Mouse (Mus musculus): ENCODE measurements around the gene 4930402H24Rik.

The 4930402H24Rik gene

GRCm38 (mm10) chr2:130728906-130729585 lies 177.2 kb downstream of the 4930402H24Rik start:
- DNase-seq = peak; percentile 22

- no peak for DNase-seq
Measured at GRCm38 (mm10) chr2:130727752-130728151, 178.5 kb downstream of the 4930402H24Rik start.

- no peak for DNase-seq
Measured at GRCm38 (mm10) chr2:130724369-130724768, 181.8 kb downstream of the 4930402H24Rik start.

- DNase-seq = peak; percentile 30
Measured at GRCm38 (mm10) chr2:130717951-130718350, 188.3 kb downstream of the 4930402H24Rik start.

GRCm38 (mm10) chr2:130707057-130707456 lies 199.1 kb downstream of the 4930402H24Rik start:
- no peak for DNase-seq

- DNase-seq = no peak
Measured at GRCm38 (mm10) chr2:130706602-130707001, 199.6 kb downstream of the 4930402H24Rik start.

GRCm38 (mm10) chr2:130705178-130705577 lies 201.0 kb downstream of the 4930402H24Rik start:
- DNase-seq = no peak

GRCm38 (mm10) chr2:130704040-130705001 lies 201.9 kb downstream of the 4930402H24Rik start:
- DNase-seq = no peak

GRCm38 (mm10) chr2:130697821-130698266 lies 208.4 kb downstream of the 4930402H24Rik start:
- DNase-seq = peak; percentile 17

GRCm38 (mm10) chr2:130697153-130697810 lies 208.9 kb downstream of the 4930402H24Rik start, which contains the start of gene Slc4a11:
Gene Slc4a11, minus strand, starts transcription at chr2:130697519.
- DNase-seq = peak; percentile 82

- peak; percentile 37 for DNase-seq
Measured at GRCm38 (mm10) chr2:130696700-130697152, 209.5 kb downstream of the 4930402H24Rik start.

- no peak for DNase-seq
Measured at GRCm38 (mm10) chr2:130693563-130693962, 212.6 kb downstream of the 4930402H24Rik start.

GRCm38 (mm10) chr2:130689011-130689410 lies 217.2 kb downstream of the 4930402H24Rik start:
- no peak for DNase-seq

GRCm38 (mm10) chr2:130685426-130685825 lies 220.8 kb downstream of the 4930402H24Rik start:
- no peak for DNase-seq

GRCm38 (mm10) chr2:130681531-130681930 lies 224.7 kb downstream of the 4930402H24Rik start:
- DNase-seq = no peak

- DNase-seq = no peak
Measured at GRCm38 (mm10) chr2:130679899-130680298, 226.3 kb downstream of the 4930402H24Rik start.

GRCm38 (mm10) chr2:130679154-130679553 lies 227.1 kb downstream of the 4930402H24Rik start:
- DNase-seq = no peak

GRCm38 (mm10) chr2:130677211-130677610 lies 229.0 kb downstream of the 4930402H24Rik start:
- DNase-seq = no peak

GRCm38 (mm10) chr2:130667559-130667958 lies 238.6 kb downstream of the 4930402H24Rik start, which contains the start of gene Itpa:
Gene Itpa, plus strand, starts transcription at chr2:130667610.
- DNase-seq = peak; percentile 91

- DNase-seq = peak; percentile 96
Measured at GRCm38 (mm10) chr2:130664102-130664701, 242.0 kb downstream of the 4930402H24Rik start, which contains the start of gene Ddrgk1. Gene Ddrgk1, minus strand, starts transcription at chr2:130664659.

- no peak for DNase-seq
Measured at GRCm38 (mm10) chr2:130663342-130663741, 242.9 kb downstream of the 4930402H24Rik start.

GRCm38 (mm10) chr2:130658530-130658929 lies 247.7 kb downstream of the 4930402H24Rik start:
- DNase-seq = no peak

Data from kidney, postnatal 10 days (tissue).